Mouse (Mus musculus): ENCODE results near the gene Eif5a. TPM values are rescaled to one million over a fixed set of nuclear protein-coding genes. Genes with fewer than 3 reads are reported as not detected.

Gene Eif5a
- polyA plus RNA-seq, 1 experiment = 702 TPM

DNA sequence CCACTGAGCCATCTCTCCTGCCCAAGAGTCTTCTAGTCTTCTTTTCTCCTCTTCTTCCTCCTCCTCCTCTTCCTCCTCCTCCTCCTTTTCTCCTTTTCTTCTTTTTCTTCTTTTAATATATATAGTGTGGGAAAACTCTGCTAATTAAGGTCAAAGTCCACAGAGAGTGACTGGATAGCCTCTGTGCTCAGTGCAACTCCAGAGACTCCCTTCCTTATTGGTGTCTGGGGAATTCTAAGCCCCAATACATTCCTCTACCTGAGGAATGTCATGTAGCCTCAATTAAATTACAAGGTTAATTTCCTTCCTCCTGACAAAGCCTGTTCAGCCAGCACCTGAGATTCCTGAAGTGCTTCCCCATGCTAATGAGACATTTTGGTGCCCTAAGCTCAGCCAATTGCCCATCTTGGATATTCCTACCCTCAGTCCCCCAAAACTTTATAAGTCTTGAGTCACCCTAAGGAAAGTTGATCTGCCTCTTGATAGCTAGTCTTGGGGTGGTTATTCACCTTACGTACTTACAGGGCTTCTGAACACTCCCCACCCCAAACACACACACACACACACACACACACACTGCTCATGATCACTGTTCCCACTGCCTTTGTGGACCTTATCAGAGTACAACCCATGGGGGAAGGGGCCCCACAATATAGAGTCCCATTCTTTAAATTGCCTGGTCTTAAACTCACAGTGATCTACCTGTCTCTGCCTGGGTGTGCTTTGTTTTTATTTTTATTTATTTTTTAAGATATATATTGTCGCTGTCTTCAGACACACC lies 51.3 kb downstream of the Eif5a start:
- no peak for TF ChIP-seq POLR2A (IDR thresholded peaks at IDR 0.05; ENCODE audit: control insufficient read depth, low read depth, low read length)
- no peak for TF ChIP-seq CTCF (IDR thresholded peaks at IDR 0.05; ENCODE audit: control insufficient read depth, insufficient read depth, insufficient replicate concordance, low read depth, low read length)
- Histone ChIP-seq H3K4me1 (ENCODE audit: control insufficient read depth, insufficient read depth, low read length) (no peaks in the 10 kb centered on the region), H3K27me3 (ENCODE audit: control insufficient read depth, insufficient read depth, low read length) (no peaks in the 10 kb centered on the region), H3K27ac (ENCODE audit: control insufficient read depth, insufficient read depth, low read depth, low read length) (no peak overlapping the region), H3K4me3 (ENCODE audit: control insufficient read depth, low read depth, low read length) (no peak overlapping the region), H3K36me3 (ENCODE audit: control insufficient read depth, insufficient read depth, low read length) (no peaks in the 10 kb centered on the region)

DNA sequence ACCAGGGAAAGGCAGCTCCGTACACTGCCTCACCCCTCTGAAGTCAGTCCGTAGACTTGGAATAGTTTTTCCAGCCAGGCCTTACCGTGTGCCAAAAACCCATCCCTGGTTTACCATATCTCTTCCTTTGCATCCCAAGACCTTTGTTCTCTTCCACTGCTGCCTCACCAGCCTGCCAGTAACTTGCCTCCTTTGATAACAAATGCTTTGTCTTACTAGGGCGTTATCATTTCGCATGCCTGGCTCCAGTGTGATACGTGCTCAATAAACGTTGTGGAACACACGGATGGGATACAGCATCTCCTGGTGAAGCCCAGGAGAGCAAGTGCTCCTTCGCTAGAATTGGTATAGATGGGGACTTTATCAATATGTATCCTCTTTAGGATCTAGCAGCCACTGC lies 54.4 kb downstream of the Eif5a start:
- no peak overlapping the region for H3K4me3 ChIP-seq (ENCODE audit: control insufficient read depth, low read depth, low read length)
- H3K36me3 ChIP-seq (ENCODE audit: control insufficient read depth, insufficient read depth, low read length) = no peaks in the 10 kb centered on the region
- no peaks in the 10 kb centered on the region for H3K27me3 ChIP-seq (ENCODE audit: control insufficient read depth, insufficient read depth, low read length)
- H3K27ac ChIP-seq (ENCODE audit: control insufficient read depth, insufficient read depth, low read depth, low read length) = no peak overlapping the region
- TF ChIP-seq POLR2A (IDR thresholded peaks at IDR 0.05; ENCODE audit: control insufficient read depth, low read depth, low read length) = no peak
- TF ChIP-seq CTCF (IDR thresholded peaks at IDR 0.05; ENCODE audit: control insufficient read depth, insufficient read depth, insufficient replicate concordance, low read depth, low read length) = no peak
- H3K4me1 ChIP-seq (ENCODE audit: control insufficient read depth, insufficient read depth, low read length) = no peaks in the 10 kb centered on the region

Other genes with a start within 250 kb of the Eif5a start
- 166 and 210 TPM in 2 replicates for gene Eif4a1, start 249.5 kb downstream of the Eif5a start, polyA plus RNA-seq (2012; rRNA removed)
- 54.7 and 67.6 TPM in 2 replicates for gene Senp3, start 239.9 kb downstream of the Eif5a start, polyA plus RNA-seq (2012; rRNA removed)
- gene Tnfsf13, start 236.2 kb downstream of the Eif5a start, polyA plus RNA-seq (2012; rRNA removed) = 4.2 and 5.6 TPM in 2 replicates
- gene Tnfsf12, start 226.1 kb downstream of the Eif5a start, polyA plus RNA-seq (2012; rRNA removed) = 2.9 and 3.3 TPM in 2 replicates
- 1.3 and 1.9 TPM in 2 replicates for gene Tnfsfm13, start 225.9 kb downstream of the Eif5a start, polyA plus RNA-seq (2012; rRNA removed)
- gene Polr2a, start 163.3 kb downstream of the Eif5a start, polyA plus RNA-seq (2012; rRNA removed) = 54.7 and 75.8 TPM in 2 replicates
- 210 and 236 TPM in 2 replicates for gene Slc35g3, start 160.0 kb downstream of the Eif5a start, polyA plus RNA-seq (2012; rRNA removed)
- gene Zbtb4, start 156.0 kb downstream of the Eif5a start, polyA plus RNA-seq (2012; rRNA removed) = 5.1 and 6.0 TPM in 2 replicates
- 0.79 and 1.2 TPM in 2 replicates for gene Chrnb1, start 126.0 kb downstream of the Eif5a start, polyA plus RNA-seq (2012; rRNA removed)
- 2.7 and 3.2 TPM in 2 replicates for gene Fgf11, start 120.1 kb downstream of the Eif5a start, polyA plus RNA-seq (2012; rRNA removed)
- gene Tmem102, start 116.3 kb downstream of the Eif5a start, polyA plus RNA-seq (2012; rRNA removed) = 0.52 and 0.79 TPM in 2 replicates
- 136 and 193 TPM in 2 replicates for gene Gm39566, start 106.7 kb downstream of the Eif5a start, polyA plus RNA-seq (2012; rRNA removed)
- 758 and 858 TPM in 2 replicates for gene Spem2, start 103.5 kb downstream of the Eif5a start, polyA plus RNA-seq (2012; rRNA removed)
- gene Spem1, start 99.8 kb downstream of the Eif5a start, polyA plus RNA-seq (2012; rRNA removed) = 1,704 and 1,758 TPM in 2 replicates
- 2.4 and 2.7 TPM in 2 replicates for gene Nlgn2, start 84.2 kb downstream of the Eif5a start, polyA plus RNA-seq (2012; rRNA removed)
- gene Tmem256, start 83.4 kb downstream of the Eif5a start, polyA plus RNA-seq (2012; rRNA removed) = 21.9 and 22.7 TPM in 2 replicates
- gene Plscr3, start 75.6 kb downstream of the Eif5a start, polyA plus RNA-seq (2012; rRNA removed) = 6.5 and 8.5 TPM in 2 replicates
- gene Tnk1, start 63.2 kb downstream of the Eif5a start, polyA plus RNA-seq (2012; rRNA removed) = 1.6 and 1.9 TPM in 2 replicates
- gene Tmem95, start 43.9 kb downstream of the Eif5a start, polyA plus RNA-seq (2012; rRNA removed) = 20.8 and 27.5 TPM in 2 replicates
- gene Kctd11, start 40.6 kb downstream of the Eif5a start, polyA plus RNA-seq (2012; rRNA removed) = 0.47 and 0.69 TPM in 2 replicates
- 4.0 and 4.9 TPM in 2 replicates for gene Acap1, start 26.4 kb downstream of the Eif5a start, polyA plus RNA-seq (2012; rRNA removed)
- 124 and 125 TPM in 2 replicates for gene 2810408A11Rik, start 21.0 kb downstream of the Eif5a start, polyA plus RNA-seq (2012; rRNA removed)
- 57.7 and 61.1 TPM in 2 replicates for gene Neurl4, start 20.9 kb downstream of the Eif5a start, polyA plus RNA-seq (2012; rRNA removed)
- 290 and 295 TPM in 2 replicates for gene Gps2, start 8.1 kb downstream of the Eif5a start, polyA plus RNA-seq (2012; rRNA removed)
- 3,709 and 3,883 TPM in 2 replicates for gene Ybx2, start 13.8 kb upstream of the Eif5a start, polyA plus RNA-seq (2012; rRNA removed)
- gene Slc2a4, start 26.2 kb upstream of the Eif5a start, polyA plus RNA-seq (2012; rRNA removed) = 1.9 and 3.6 TPM in 2 replicates
- 3.0 and 4.9 TPM in 2 replicates for gene Cldn7, start 42.8 kb upstream of the Eif5a start, polyA plus RNA-seq (2012; rRNA removed)
- 120 and 137 TPM in 2 replicates for gene Ctdnep1, start 59.2 kb upstream of the Eif5a start, polyA plus RNA-seq (2012; rRNA removed)
- gene Elp5, start 60.6 kb upstream of the Eif5a start, polyA plus RNA-seq (2012; rRNA removed) = 225 and 226 TPM in 2 replicates
- gene Gabarap, start 69.2 kb upstream of the Eif5a start, polyA plus RNA-seq (2012; rRNA removed) = 659 and 826 TPM in 2 replicates
- gene Phf23, start 73.8 kb upstream of the Eif5a start, polyA plus RNA-seq (2012; rRNA removed) = 19.0 and 21.2 TPM in 2 replicates
- 15.2 and 16.4 TPM in 2 replicates for gene Dvl2, start 78.6 kb upstream of the Eif5a start, polyA plus RNA-seq (2012; rRNA removed)
- 20.6 and 20.9 TPM in 2 replicates for gene Acadvl, start 93.5 kb upstream of the Eif5a start, polyA plus RNA-seq (2012; rRNA removed)
- gene Dlg4, start 95.0 kb upstream of the Eif5a start, polyA plus RNA-seq (2012; rRNA removed) = 5.6 and 6.5 TPM in 2 replicates
- gene Asgr1, start 132.1 kb upstream of the Eif5a start, polyA plus RNA-seq (2012; rRNA removed) = 1.00 and 1.4 TPM in 2 replicates
- gene Asgr2, start 170.7 kb upstream of the Eif5a start, polyA plus RNA-seq (2012; rRNA removed) = 0.18 and 0.58 TPM in 2 replicates
- 0.91 and 1.4 TPM in 2 replicates for gene Mgl2, start 208.4 kb upstream of the Eif5a start, polyA plus RNA-seq (2012; rRNA removed)
- gene Clec10a, start 234.2 kb upstream of the Eif5a start, polyA plus RNA-seq (2012; rRNA removed) = 1.7 and 2.0 TPM in 2 replicates

Measured in testis, adult 2 months (tissue).